Mouse (Mus musculus): ENCODE measurements around the gene Aloxe3. TPM values are rescaled to one million over a fixed set of nuclear protein-coding genes. Genes with fewer than 3 reads are reported as not detected.

Gene Aloxe3
- polyA plus RNA-seq, 1 experiment from 2014 or later: 3.5 TPM

GRCm38 (mm10) chr11:69172606-69173005, 46.9 kb downstream of the Aloxe3 start:
- no peak for ATAC-seq
- Histone ChIP-seq H3K27ac (ENCODE audit: low read length) (no peak overlapping the region), H3K4me1 (replicated peaks; ENCODE audit: control insufficient read depth, insufficient read depth, low read length) (no peaks in the 10 kb centered on the region), H3K9ac (replicated peaks; ENCODE audit: low read depth, low read length) (no peak overlapping the region), H3K27me3 (replicated peaks; ENCODE audit: control insufficient read depth, insufficient read depth, low read length) (no peaks in the 10 kb centered on the region), H3K4me2 (ENCODE audit: low read length) (no peak overlapping the region), H3K36me3 (ENCODE audit: control insufficient read depth, insufficient read depth) (no peaks in the 10 kb centered on the region), H3K4me3 (replicated peaks; ENCODE audit: low read length) (no peak overlapping the region), H3K9me3 (ENCODE audit: control insufficient read depth, low read length) (no peaks in the 10 kb centered on the region)
- WGBS: 95% methylated on average over 2 of the region's 2 CpGs

- no peak for ATAC-seq
- H3K9me3 ChIP-seq (ENCODE audit: control insufficient read depth, low read length): no peaks in the 10 kb centered on the region
- no peak overlapping the region for H3K9ac ChIP-seq (replicated peaks; ENCODE audit: low read depth, low read length)
Measured at GRCm38 (mm10) chr11:69174722-69175121, 49.0 kb downstream of the Aloxe3 start.

GRCm38 (mm10) chr11:69178525-69178924, 52.8 kb downstream of the Aloxe3 start:
- WGBS: 84% methylated on average over 3 of the region's 3 CpGs
- Histone ChIP-seq H3K4me2 (ENCODE audit: low read length) (no peak overlapping the region), H3K9ac (replicated peaks; ENCODE audit: low read depth, low read length) (no peak overlapping the region), H3K4me3 (replicated peaks; ENCODE audit: low read length) (no peak overlapping the region), H3K36me3 (ENCODE audit: control insufficient read depth, insufficient read depth) (no peaks in the 10 kb centered on the region), H3K9me3 (ENCODE audit: control insufficient read depth, low read length) (no peaks in the 10 kb centered on the region), H3K27me3 (replicated peaks; ENCODE audit: control insufficient read depth, insufficient read depth, low read length) (no peaks in the 10 kb centered on the region), H3K4me1 (replicated peaks; ENCODE audit: control insufficient read depth, insufficient read depth, low read length) (no peaks in the 10 kb centered on the region), H3K27ac (ENCODE audit: low read length) (no peak overlapping the region)
- no peak for ATAC-seq

More at GRCm38 (mm10) chr11:69174722-69175121, 49.0 kb downstream of the Aloxe3 start:
- H3K4me3 ChIP-seq (replicated peaks; ENCODE audit: low read length): no peak overlapping the region
- no peak overlapping the region for H3K4me2 ChIP-seq (ENCODE audit: low read length)
- H3K27me3 ChIP-seq (replicated peaks; ENCODE audit: control insufficient read depth, insufficient read depth, low read length): no peaks in the 10 kb centered on the region
- H3K4me1 ChIP-seq (replicated peaks; ENCODE audit: control insufficient read depth, insufficient read depth, low read length): no peaks in the 10 kb centered on the region
- no peaks in the 10 kb centered on the region for H3K36me3 ChIP-seq (ENCODE audit: control insufficient read depth, insufficient read depth)
- no peak overlapping the region for H3K27ac ChIP-seq (ENCODE audit: low read length)
- WGBS: 86% methylated on average over 7 of the region's 7 CpGs

GRCm38 (mm10) chr11:69179512-69179911, 53.8 kb downstream of the Aloxe3 start:
- ATAC-seq: no peak
- no peaks in the 10 kb centered on the region for H3K4me1 ChIP-seq (replicated peaks; ENCODE audit: control insufficient read depth, insufficient read depth, low read length)
- no peak overlapping the region for H3K27ac ChIP-seq (ENCODE audit: low read length)
- H3K36me3 ChIP-seq (ENCODE audit: control insufficient read depth, insufficient read depth): no peaks in the 10 kb centered on the region
- 47% methylated on average over 3 of the region's 3 CpGs for WGBS
- H3K4me2 ChIP-seq (ENCODE audit: low read length): no peak overlapping the region
- no peaks in the 10 kb centered on the region for H3K27me3 ChIP-seq (replicated peaks; ENCODE audit: control insufficient read depth, insufficient read depth, low read length)
- H3K9me3 ChIP-seq (ENCODE audit: control insufficient read depth, low read length): no peaks in the 10 kb centered on the region
- H3K9ac ChIP-seq (replicated peaks; ENCODE audit: low read depth, low read length): no peak overlapping the region
- H3K4me3 ChIP-seq (replicated peaks; ENCODE audit: low read length): no peak overlapping the region

- ATAC-seq: no peak
- no peaks in the 10 kb centered on the region for H3K36me3 ChIP-seq (ENCODE audit: control insufficient read depth, insufficient read depth)
- H3K9me3 ChIP-seq (ENCODE audit: control insufficient read depth, low read length): no peaks in the 10 kb centered on the region
- H3K27ac ChIP-seq (ENCODE audit: low read length): no peak overlapping the region
- no peaks in the 10 kb centered on the region for H3K4me1 ChIP-seq (replicated peaks; ENCODE audit: control insufficient read depth, insufficient read depth, low read length)
- no peak overlapping the region for H3K9ac ChIP-seq (replicated peaks; ENCODE audit: low read depth, low read length)
- H3K4me2 ChIP-seq (ENCODE audit: low read length): no peak overlapping the region
- H3K4me3 ChIP-seq (replicated peaks; ENCODE audit: low read length): no peak overlapping the region
- H3K27me3 ChIP-seq (replicated peaks; ENCODE audit: control insufficient read depth, insufficient read depth, low read length): no peaks in the 10 kb centered on the region
- WGBS: 82% methylated on average over 4 of the region's 4 CpGs
Measured at GRCm38 (mm10) chr11:69180120-69180519, 54.4 kb downstream of the Aloxe3 start.

- no peak for ATAC-seq
- no peak overlapping the region for H3K27ac ChIP-seq (ENCODE audit: low read length)
- no peak overlapping the region for H3K9ac ChIP-seq (replicated peaks; ENCODE audit: low read depth, low read length)
- no peaks in the 10 kb centered on the region for H3K4me1 ChIP-seq (replicated peaks; ENCODE audit: control insufficient read depth, insufficient read depth, low read length)
- no peak overlapping the region for H3K4me3 ChIP-seq (replicated peaks; ENCODE audit: low read length)
- H3K9me3 ChIP-seq (ENCODE audit: control insufficient read depth, low read length): no peaks in the 10 kb centered on the region
- H3K4me2 ChIP-seq (ENCODE audit: low read length): no peak overlapping the region
- no peaks in the 10 kb centered on the region for H3K27me3 ChIP-seq (replicated peaks; ENCODE audit: control insufficient read depth, insufficient read depth, low read length)
- no peaks in the 10 kb centered on the region for H3K36me3 ChIP-seq (ENCODE audit: control insufficient read depth, insufficient read depth)
- WGBS: 92% methylated on average over 5 of the region's 5 CpGs
Measured at GRCm38 (mm10) chr11:69185031-69185430, 59.3 kb downstream of the Aloxe3 start.

- H3K36me3 ChIP-seq (ENCODE audit: control insufficient read depth, insufficient read depth): no peaks in the 10 kb centered on the region
- no peak for ATAC-seq
- H3K4me3 ChIP-seq (replicated peaks; ENCODE audit: low read length): no peak overlapping the region
- no peak overlapping the region for H3K27ac ChIP-seq (ENCODE audit: low read length)
- WGBS: 89% methylated on average over 6 of the region's 6 CpGs
- no peaks in the 10 kb centered on the region for H3K4me1 ChIP-seq (replicated peaks; ENCODE audit: control insufficient read depth, insufficient read depth, low read length)
- no peak overlapping the region for H3K4me2 ChIP-seq (ENCODE audit: low read length)
- no peaks in the 10 kb centered on the region for H3K27me3 ChIP-seq (replicated peaks; ENCODE audit: control insufficient read depth, insufficient read depth, low read length)
- H3K9me3 ChIP-seq (ENCODE audit: control insufficient read depth, low read length): no peaks in the 10 kb centered on the region
- no peak overlapping the region for H3K9ac ChIP-seq (replicated peaks; ENCODE audit: low read depth, low read length)
Measured at GRCm38 (mm10) chr11:69185936-69186335, 60.2 kb downstream of the Aloxe3 start.

GRCm38 (mm10) chr11:69192840-69193239, 67.1 kb downstream of the Aloxe3 start:
- Histone ChIP-seq H3K27me3 (replicated peaks; ENCODE audit: control insufficient read depth, insufficient read depth, low read length) (peaks cover 11% of the 10 kb centered on the region), H3K36me3 (ENCODE audit: control insufficient read depth, insufficient read depth) (no peaks in the 10 kb centered on the region), H3K4me2 (ENCODE audit: low read length) (no peak overlapping the region), H3K27ac (ENCODE audit: low read length) (no peak overlapping the region), H3K4me3 (replicated peaks; ENCODE audit: low read length) (no peak overlapping the region), H3K4me1 (replicated peaks; ENCODE audit: control insufficient read depth, insufficient read depth, low read length) (peaks cover 6% of the 10 kb centered on the region), H3K9ac (replicated peaks; ENCODE audit: low read depth, low read length) (no peak overlapping the region), H3K9me3 (ENCODE audit: control insufficient read depth, low read length) (no peaks in the 10 kb centered on the region)
- no peak for ATAC-seq
- WGBS: 2% methylated on average over 1 of the region's 1 CpGs

GRCm38 (mm10) chr11:69196766-69197165, 71.1 kb downstream of the Aloxe3 start:
- WGBS: 4% methylated on average over 5 of the region's 5 CpGs
- no peaks in the 10 kb centered on the region for H3K36me3 ChIP-seq (ENCODE audit: control insufficient read depth, insufficient read depth)
- H3K9ac ChIP-seq (replicated peaks; ENCODE audit: low read depth, low read length): no peak overlapping the region; the same call in 1 of the 2 replicates
- H3K27ac ChIP-seq (ENCODE audit: low read length): no peak overlapping the region
- peak overlapping the region; percentile 49 for H3K4me2 ChIP-seq (ENCODE audit: low read length)
- H3K9me3 ChIP-seq (ENCODE audit: control insufficient read depth, low read length): no peaks in the 10 kb centered on the region
- no peak for ATAC-seq
- H3K27me3 ChIP-seq (replicated peaks; ENCODE audit: control insufficient read depth, insufficient read depth, low read length): peaks cover 17% of the 10 kb centered on the region
- H3K4me1 ChIP-seq (replicated peaks; ENCODE audit: control insufficient read depth, insufficient read depth, low read length): peaks cover 6% of the 10 kb centered on the region
- H3K4me3 ChIP-seq (replicated peaks; ENCODE audit: low read length): peak overlapping the region; percentile 30

- H3K9ac ChIP-seq (replicated peaks; ENCODE audit: low read depth, low read length): peak overlapping the region; percentile 35; the same call in 1 of the 2 replicates
- H3K27ac ChIP-seq (ENCODE audit: low read length): no peak overlapping the region
- no peak for ATAC-seq
- peaks cover 6% of the 10 kb centered on the region for H3K4me1 ChIP-seq (replicated peaks; ENCODE audit: control insufficient read depth, insufficient read depth, low read length)
- H3K9me3 ChIP-seq (ENCODE audit: control insufficient read depth, low read length): no peaks in the 10 kb centered on the region
- H3K36me3 ChIP-seq (ENCODE audit: control insufficient read depth, insufficient read depth): no peaks in the 10 kb centered on the region
- H3K4me2 ChIP-seq (ENCODE audit: low read length): peak overlapping the region; percentile 49
- 3% methylated on average over 14 of the region's 14 CpGs for WGBS
- peaks cover 17% of the 10 kb centered on the region for H3K27me3 ChIP-seq (replicated peaks; ENCODE audit: control insufficient read depth, insufficient read depth, low read length)
- H3K4me3 ChIP-seq (replicated peaks; ENCODE audit: low read length): peak overlapping the region; percentile 30
Measured at GRCm38 (mm10) chr11:69197194-69197593, 71.5 kb downstream of the Aloxe3 start.

Measured in forebrain, embryonic 16.5 days (tissue).